Mouse (Mus musculus) heart, embryonic 10.5 days (tissue): ENCODE results near the gene Ttc41. TPM values are rescaled to one million over a fixed set of nuclear protein-coding genes. Genes with fewer than 3 reads are reported as not detected.
A peak's percentile ranks its signal among the peaks of the same experiment; 100 is the strongest.

Experiments
- DNase-seq: peaks from one replicate; pipeline ENCODE4 v3.0.0-alpha.2; 2017; ENCODE audit warnings: low spot score
- H3K27ac ChIP-seq: fragments of 300-500 bp; sonication (generic); 2 replicates; pipeline ENCODE4 v1.5.1; 2016; ENCODE audit warnings: mild to moderate bottlenecking
- H3K27me3 ChIP-seq: fragments of 300-500 bp; sonication (generic); 2 replicates; pipeline ENCODE4 v1.6.1; 2016; ENCODE audit warnings: mild to moderate bottlenecking; ENCODE audit not compliant: poor library complexity, insufficient read depth, severe bottlenecking
- H3K36me3 ChIP-seq: fragments of 300-500 bp; sonication (generic); 2 replicates; pipeline ENCODE4 v1.6.1; 2016; ENCODE audit warnings: mild to moderate bottlenecking, moderate library complexity
- H3K4me1 ChIP-seq: fragments of 300-500 bp; sonication (generic); 2 replicates; pipeline ENCODE4 v1.6.1; 2016; ENCODE audit warnings: mild to moderate bottlenecking
- H3K4me3 ChIP-seq: fragments of 300-500 bp; sonication (generic); 2 replicates; pipeline ENCODE4 v1.5.1; 2016; ENCODE audit warnings: mild to moderate bottlenecking, moderate library complexity
- H3K9me3 ChIP-seq: fragments of 300-500 bp; sonication (generic); 2 replicates; pipeline ENCODE4 v1.6.1; 2016; ENCODE audit warnings: mild to moderate bottlenecking, moderate library complexity
- WGBS: fragments of 180-500 bp; shearing (Covaris S2); methylation state at CpG from one replicate; pipeline ENCODE4 v1.1.7; 2016; 5-methylcytosine and 5-hydroxymethylcytosine counted together
- polyA plus RNA-seq: library from polyadenylated mRNA; unstranded; fragments of >200 nt; fragmentation: Nextera tagmentation; extraction: Ambion mirVana; gene quantifications from 2 replicates; pipeline ENCODE4 v1.2.1, GENCODE M21; 2016

The Ttc41 gene
- polyA plus RNA-seq, 1 experiment from 2014 or later = 2.2 TPM

- no peaks in the 10 kb centered on the region for H3K9me3 ChIP-seq
- peaks cover 6% of the 10 kb centered on the region; the same call in 1 of the 2 replicates for H3K4me1 ChIP-seq
- DNase-seq = peak; percentile 31
- whole genome bisulfite sequencing = 27% methylated on average over 7 of the region's 7 CpGs
- no peaks in the 10 kb centered on the region; the same call in 1 of the 2 replicates for H3K27me3 ChIP-seq
- H3K4me3 ChIP-seq = no peak overlapping the region
- H3K36me3 ChIP-seq = no peaks in the 10 kb centered on the region
- H3K27ac ChIP-seq = 0 out of 2 replicates have a peak overlapping the region, but pooled peaks have one; percentile 12
Observed at GRCm38 (mm10) chr10:86761722-86762383, 56.2 kb downstream of the Ttc41 start.

- Histone ChIP-seq H3K9me3 (no peaks in the 10 kb centered on the region), H3K27ac (no peak overlapping the region), H3K4me1 (peaks cover 6% of the 10 kb centered on the region; the same call in 1 of the 2 replicates), H3K4me3 (no peak overlapping the region), H3K36me3 (no peaks in the 10 kb centered on the region), H3K27me3 (no peaks in the 10 kb centered on the region; the same call in 1 of the 2 replicates)
- WGBS = 61% methylated on average over 3 of the region's 3 CpGs
- peak; percentile 38 for DNase-seq
Observed at GRCm38 (mm10) chr10:86762384-86762730, 56.7 kb downstream of the Ttc41 start.

- H3K27ac ChIP-seq = no peak within 1 kb of the TSS
- DNase-seq = no peak
- H3K4me1 ChIP-seq = peaks cover 6% of the 10 kb centered on the region; the same call in 1 of the 2 replicates
- no peaks in the 10 kb centered on the region for H3K9me3 ChIP-seq
- H3K27me3 ChIP-seq = no peaks in the 10 kb centered on the region; the same call in 1 of the 2 replicates
- no peak within 1 kb of the TSS for H3K4me3 ChIP-seq
- 88% methylated on average over 5 of the region's 5 CpGs for WGBS
- no peaks in the 10 kb centered on the region for H3K36me3 ChIP-seq
Observed at GRCm38 (mm10) chr10:86763672-86764071, 58.1 kb downstream of the Ttc41 start, which contains the start of gene Gm49358. Gene Gm49358 (plus strand): TSS chr10:86763972.

GRCm38 (mm10) chr10:86765344-86765966 lies 59.8 kb downstream of the Ttc41 start:
- no peak for DNase-seq
- 88% methylated on average over 4 of the region's 4 CpGs for WGBS

GRCm38 (mm10) chr10:86769216-86769615 lies 63.6 kb downstream of the Ttc41 start:
- no peaks in the 10 kb centered on the region for H3K36me3 ChIP-seq
- no peak overlapping the region for H3K27ac ChIP-seq
- no peaks in the 10 kb centered on the region; the same call in 1 of the 2 replicates for H3K27me3 ChIP-seq
- 63% methylated on average over 5 of the region's 5 CpGs for WGBS
- no peaks in the 10 kb centered on the region for H3K4me1 ChIP-seq
- no peaks in the 10 kb centered on the region for H3K9me3 ChIP-seq
- no peak for DNase-seq
- no peak overlapping the region for H3K4me3 ChIP-seq

More at GRCm38 (mm10) chr10:86765344-86765966, 59.8 kb downstream of the Ttc41 start:
- Histone ChIP-seq H3K27ac (no peak overlapping the region), H3K27me3 (no peaks in the 10 kb centered on the region; the same call in 1 of the 2 replicates), H3K4me3 (no peak overlapping the region), H3K9me3 (no peaks in the 10 kb centered on the region), H3K36me3 (no peaks in the 10 kb centered on the region), H3K4me1 (peaks cover 6% of the 10 kb centered on the region; the same call in 1 of the 2 replicates)

GRCm38 (mm10) chr10:86769797-86770196 lies 64.2 kb downstream of the Ttc41 start:
- Histone ChIP-seq H3K27me3 (no peaks in the 10 kb centered on the region; the same call in 1 of the 2 replicates), H3K9me3 (no peaks in the 10 kb centered on the region), H3K27ac (no peak overlapping the region), H3K36me3 (no peaks in the 10 kb centered on the region), H3K4me1 (no peaks in the 10 kb centered on the region), H3K4me3 (no peak overlapping the region)
- WGBS = 47% methylated on average over 4 of the region's 4 CpGs
- no peak for DNase-seq

- 79% methylated on average over 5 of the region's 5 CpGs for WGBS
- no peaks in the 10 kb centered on the region for H3K9me3 ChIP-seq
- H3K36me3 ChIP-seq = no peaks in the 10 kb centered on the region
- no peak for DNase-seq
- no peak overlapping the region for H3K27ac ChIP-seq
- no peaks in the 10 kb centered on the region; the same call in 1 of the 2 replicates for H3K27me3 ChIP-seq
- H3K4me1 ChIP-seq = no peaks in the 10 kb centered on the region
- H3K4me3 ChIP-seq = no peak overlapping the region
Observed at GRCm38 (mm10) chr10:86771701-86772100, 66.1 kb downstream of the Ttc41 start.

- no peaks in the 10 kb centered on the region for H3K4me1 ChIP-seq
- DNase-seq = no peak
- 69% methylated on average over 6 of the region's 6 CpGs for whole genome bisulfite sequencing
Observed at GRCm38 (mm10) chr10:86772231-86772631, 66.6 kb downstream of the Ttc41 start.

GRCm38 (mm10) chr10:86773360-86773759 lies 67.7 kb downstream of the Ttc41 start:
- Histone ChIP-seq H3K27ac (no peak overlapping the region), H3K9me3 (no peaks in the 10 kb centered on the region), H3K36me3 (no peaks in the 10 kb centered on the region), H3K4me3 (no peak overlapping the region), H3K27me3 (no peaks in the 10 kb centered on the region; the same call in 1 of the 2 replicates), H3K4me1 (peaks cover 10% of the 10 kb centered on the region)
- WGBS = 70% methylated on average over 4 of the region's 4 CpGs
- no peak for DNase-seq

More at GRCm38 (mm10) chr10:86772231-86772631, 66.6 kb downstream of the Ttc41 start:
- H3K27me3 ChIP-seq = no peaks in the 10 kb centered on the region; the same call in 1 of the 2 replicates
- H3K36me3 ChIP-seq = no peaks in the 10 kb centered on the region
- no peak overlapping the region for H3K4me3 ChIP-seq
- H3K9me3 ChIP-seq = no peaks in the 10 kb centered on the region
- H3K27ac ChIP-seq = no peak overlapping the region

- H3K27ac ChIP-seq = no peak overlapping the region
- 70% methylated on average over 9 of the region's 9 CpGs for WGBS
- DNase-seq = no peak
Observed at GRCm38 (mm10) chr10:86776281-86776680, 70.7 kb downstream of the Ttc41 start.

GRCm38 (mm10) chr10:86777614-86778319 lies 72.2 kb downstream of the Ttc41 start:
- Histone ChIP-seq H3K4me3 (peak overlapping the region; percentile 84), H3K27ac (peak overlapping the region; percentile 95), H3K36me3 (no peaks in the 10 kb centered on the region), H3K27me3 (no peaks in the 10 kb centered on the region), H3K4me1 (peaks cover 36% of the 10 kb centered on the region), H3K9me3 (no peaks in the 10 kb centered on the region)
- DNase-seq = peak; percentile 79
- WGBS = 21% methylated on average over 19 of the region's 19 CpGs

More at GRCm38 (mm10) chr10:86776281-86776680, 70.7 kb downstream of the Ttc41 start:
- no peak overlapping the region for H3K4me3 ChIP-seq
- H3K4me1 ChIP-seq = peaks cover 23% of the 10 kb centered on the region
- H3K9me3 ChIP-seq = no peaks in the 10 kb centered on the region
- no peaks in the 10 kb centered on the region for H3K27me3 ChIP-seq
- no peaks in the 10 kb centered on the region for H3K36me3 ChIP-seq

GRCm38 (mm10) chr10:86778398-86779116 lies 72.9 kb downstream of the Ttc41 start, which contains the start of gene Nt5dc3:
Gene Nt5dc3 (plus strand): TSS chr10:86779005.
- Histone ChIP-seq H3K4me3 (peak within 1 kb of the TSS; percentile 84), H3K4me1 (peaks cover 36% of the 10 kb centered on the region), H3K27ac (peak within 1 kb of the TSS; percentile 95), H3K27me3 (no peaks in the 10 kb centered on the region), H3K36me3 (no peaks in the 10 kb centered on the region), H3K9me3 (no peaks in the 10 kb centered on the region)
- WGBS = under 1% methylated on average over 44 of the region's 44 CpGs
- DNase-seq = peak; percentile 99
